Mouse (Mus musculus): Measurements from ENCODE around the gene Nop9.
A peak's percentile ranks its signal among the peaks of the same experiment; 100 is the strongest.

- TF ChIP-seq MAFK (IDR thresholded peaks at IDR 0.05; ENCODE audit: insufficient replicate concordance, low read length) = peak; percentile 82
- TF ChIP-seq HCFC1 (IDR thresholded peaks at IDR 0.05; ENCODE audit: low read depth, low read length) = no peak
These were observed 21.1 kb upstream of the Nop9 start for GRCm38 (mm10) chr14:55724411-55724871.
